Mouse (Mus musculus) adrenal gland (tissue): ENCODE data around the gene Rgs6.

Source experiments
- intact Hi-C: fragments of 180-260 bp; cut with DNase I; formaldehyde crosslinking; loops from one replicate; pipeline ENCODE4 v1.15.1; 2025

Gene Rgs6

GRCm38 (mm10) chr12:83163721-83164120 lies 575.6 kb downstream of the Rgs6 start:
- intact Hi-C loops = no loop called here

DNA sequence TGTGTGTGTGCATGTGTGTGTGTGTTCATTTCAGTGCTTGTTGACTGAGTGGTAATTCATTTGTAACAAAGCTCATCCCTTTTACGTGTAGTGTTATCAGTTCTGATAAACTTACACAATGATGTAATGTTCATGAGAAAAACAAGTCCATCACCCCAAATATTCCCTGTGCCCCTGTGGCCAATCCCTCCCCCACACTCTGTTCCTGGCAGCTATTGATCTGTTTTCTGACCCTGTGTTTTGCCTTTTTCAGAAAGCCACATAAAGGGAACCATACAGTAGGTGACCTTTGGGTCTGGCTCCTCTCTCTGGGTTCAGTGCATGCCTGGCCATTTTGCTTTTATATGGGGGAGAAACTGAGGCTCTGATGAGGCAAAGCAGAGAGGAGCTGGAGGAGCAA lies 577.0 kb downstream of the Rgs6 start:
- intact Hi-C loops = no loop called here

DNA sequence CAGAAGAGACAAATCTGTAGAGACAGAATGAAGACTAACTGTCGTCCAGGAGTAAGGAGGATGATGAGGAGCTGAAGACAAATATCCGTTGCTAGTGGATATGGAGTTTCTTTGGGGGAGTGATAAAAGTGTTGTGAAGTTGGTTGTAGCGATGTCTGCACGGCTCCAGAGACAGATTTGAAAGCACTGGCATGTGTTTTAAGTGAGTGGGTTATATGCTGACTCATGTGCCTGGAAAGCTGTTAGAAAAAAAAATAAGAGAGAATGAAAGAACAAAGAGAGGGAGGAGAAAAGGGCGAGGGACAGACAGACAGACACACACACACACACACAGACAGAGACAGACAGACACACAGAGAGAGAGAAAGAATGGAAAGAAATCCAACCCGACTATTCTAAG lies 580.2 kb downstream of the Rgs6 start:
- intact Hi-C loops = no loop called here

- intact Hi-C loops = no loop called here
Observed at GRCm38 (mm10) chr12:83169495-83170209, 581.6 kb downstream of the Rgs6 start.

- intact Hi-C loops = no loop called here
Observed at GRCm38 (mm10) chr12:83178770-83179169, 590.7 kb downstream of the Rgs6 start.

- intact Hi-C loops = no loop called here
Observed at GRCm38 (mm10) chr12:83179860-83180259, 591.8 kb downstream of the Rgs6 start.

DNA sequence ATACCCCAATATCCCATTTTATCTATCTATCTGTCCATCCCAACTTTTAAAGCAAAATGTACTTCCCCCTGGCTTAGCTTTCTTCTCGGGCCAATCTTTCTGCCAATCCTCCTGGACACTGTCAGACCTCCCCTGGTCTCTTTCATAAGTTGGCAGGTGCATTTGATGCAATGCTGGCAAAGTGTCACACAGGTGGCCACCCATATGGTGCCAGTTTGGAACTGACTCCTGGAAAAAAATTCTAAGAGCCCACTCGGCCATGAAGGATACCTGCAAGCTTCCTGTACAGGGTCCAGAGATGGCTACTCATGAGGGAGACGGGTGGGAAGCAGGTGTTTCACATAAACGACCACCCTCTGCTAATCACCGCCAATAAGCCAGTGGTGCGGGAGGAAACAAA lies 592.5 kb downstream of the Rgs6 start:
- intact Hi-C loops = no loop called here

GRCm38 (mm10) chr12:83201674-83202073 lies 613.6 kb downstream of the Rgs6 start:
- intact Hi-C loops = no loop called here

- intact Hi-C loops = no loop called here
Observed at GRCm38 (mm10) chr12:83204361-83204760, 616.3 kb downstream of the Rgs6 start.

DNA sequence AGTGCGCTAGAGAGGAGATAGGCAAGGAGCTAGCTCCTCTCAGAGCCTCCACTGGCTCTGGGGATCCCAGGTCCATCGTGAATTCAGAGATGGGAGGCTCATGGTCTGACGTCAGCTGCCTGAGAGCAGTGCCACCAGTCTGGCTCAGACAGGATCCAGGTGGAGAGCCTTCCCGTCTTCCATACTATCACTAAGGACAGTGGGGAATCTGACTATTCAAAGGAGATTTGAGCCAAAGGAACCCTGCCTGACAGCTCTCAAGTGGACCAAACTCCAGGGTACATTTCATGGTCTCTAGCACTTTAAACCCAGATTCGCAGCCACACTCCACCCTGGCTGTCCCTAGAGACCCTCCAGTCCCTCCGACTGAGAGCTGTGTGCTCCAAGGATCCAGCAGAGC lies 618.8 kb downstream of the Rgs6 start:
- intact Hi-C loops = no loop called here

DNA sequence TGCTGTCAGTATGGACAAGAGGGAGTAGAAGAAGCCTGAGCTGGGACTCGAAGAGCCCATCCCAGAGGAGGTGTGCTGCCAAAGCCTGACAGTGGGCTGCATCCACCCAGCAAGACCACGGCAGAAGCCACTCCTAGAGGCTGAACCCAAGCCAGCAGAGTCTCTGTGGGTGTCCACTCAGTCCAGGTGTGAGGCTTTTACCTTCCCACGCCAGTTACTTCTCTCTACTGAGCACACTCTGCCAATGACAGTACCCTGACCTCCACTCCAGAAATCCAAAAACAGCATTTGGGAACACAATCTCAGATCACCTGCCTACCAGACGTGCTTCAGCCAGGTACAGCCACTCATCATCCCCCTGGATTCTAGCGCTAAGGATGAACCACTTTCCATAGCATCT lies 619.4 kb downstream of the Rgs6 start:
- intact Hi-C loops = no loop called here

DNA sequence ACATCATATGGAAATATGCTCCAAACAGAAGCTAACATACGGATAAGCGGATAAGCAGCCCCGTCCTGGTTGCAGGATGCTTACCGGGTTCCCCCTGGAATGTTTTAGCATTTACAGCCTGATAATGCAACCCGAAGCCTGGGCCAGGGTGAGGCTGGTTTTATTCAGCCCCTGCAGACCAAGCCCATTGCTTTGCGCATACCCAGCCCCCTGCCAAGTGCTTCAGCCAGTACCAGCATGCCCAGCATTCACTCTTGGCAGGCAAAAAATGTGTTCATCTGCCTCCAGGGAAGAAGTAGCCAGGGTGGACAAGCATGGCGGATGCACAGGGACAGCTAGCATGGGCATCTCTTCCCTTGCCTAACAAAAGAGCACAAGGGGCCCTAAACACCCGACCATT lies 619.9 kb downstream of the Rgs6 start:
- intact Hi-C loops = no loop called here

DNA sequence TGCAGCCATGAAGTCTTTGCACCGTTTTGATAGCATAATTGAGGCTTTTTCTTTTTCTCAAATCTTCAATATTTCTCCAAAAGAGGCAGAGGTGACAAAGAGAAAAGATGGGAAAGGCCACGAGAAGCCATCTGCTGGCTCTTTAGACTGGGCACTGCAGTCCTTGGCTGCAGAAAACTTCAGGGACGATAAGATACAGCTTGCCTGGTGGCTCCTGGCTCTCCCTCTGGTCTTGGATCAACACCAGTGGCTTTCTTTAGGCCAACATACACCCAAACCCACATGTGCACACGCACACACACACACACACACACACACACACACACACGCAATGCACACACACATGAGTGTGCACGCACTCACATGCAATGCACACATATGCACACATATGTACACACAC lies 620.7 kb downstream of the Rgs6 start:
- intact Hi-C loops = no loop called here

DNA sequence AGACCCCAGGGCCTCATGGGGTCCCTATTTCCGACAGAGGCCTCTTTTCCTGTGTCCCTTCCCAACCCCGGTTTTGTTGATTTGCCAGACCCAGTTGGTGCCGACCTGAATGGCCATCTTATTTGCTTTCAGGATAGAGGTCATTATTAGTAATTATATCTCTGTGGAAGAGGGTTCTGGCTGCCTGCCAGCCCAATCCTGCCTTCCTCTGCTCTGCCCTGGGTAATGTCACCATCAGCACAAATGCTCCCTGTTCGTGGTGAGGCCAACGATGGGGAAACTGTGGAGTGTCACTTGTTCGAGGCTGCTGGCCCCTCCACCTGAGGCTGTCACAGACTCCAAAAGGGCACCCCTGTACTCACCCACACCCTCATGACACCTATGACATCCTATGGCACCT lies 621.4 kb downstream of the Rgs6 start:
- intact Hi-C loops = no loop called here

DNA sequence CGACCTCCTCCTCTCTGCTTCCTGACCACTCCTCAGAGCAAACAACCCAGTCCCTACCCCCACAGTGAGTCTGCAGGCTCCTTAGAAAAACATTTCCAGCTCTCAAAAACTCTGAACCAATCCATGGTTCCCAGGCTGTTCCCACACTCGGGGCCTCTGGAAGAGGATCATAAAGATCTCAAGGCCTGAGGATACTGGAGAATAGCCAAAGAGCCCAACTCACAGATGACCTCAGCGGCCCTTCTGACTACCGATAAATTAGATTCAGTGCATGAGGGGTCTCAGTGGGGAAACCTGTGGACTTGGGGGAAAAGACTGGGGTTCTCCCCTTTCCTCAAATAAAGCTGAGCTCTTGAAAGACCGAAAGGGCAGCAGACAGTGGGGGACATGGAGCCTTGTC lies 622.2 kb downstream of the Rgs6 start:
- intact Hi-C loops = no loop called here

DNA sequence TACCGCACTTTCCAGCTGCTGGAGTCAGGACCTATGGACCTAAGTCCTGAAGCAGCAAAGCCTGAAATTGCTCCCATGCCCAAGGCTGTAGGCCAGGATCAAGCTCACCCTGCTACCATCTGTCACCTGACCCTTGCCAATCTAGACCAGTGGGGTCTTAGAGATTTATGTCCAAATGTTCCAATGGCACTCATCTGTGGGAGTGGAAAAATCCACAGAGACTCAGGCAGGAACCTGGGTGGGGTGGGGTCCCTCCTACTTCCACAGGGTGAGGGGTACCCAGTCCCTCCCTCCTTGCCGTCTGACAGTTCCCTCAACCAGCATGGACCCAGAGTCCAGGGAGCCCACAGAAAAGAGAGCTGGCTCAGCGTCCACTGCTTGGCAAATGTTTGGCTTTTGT lies 622.6 kb downstream of the Rgs6 start:
- intact Hi-C loops = no loop called here

DNA sequence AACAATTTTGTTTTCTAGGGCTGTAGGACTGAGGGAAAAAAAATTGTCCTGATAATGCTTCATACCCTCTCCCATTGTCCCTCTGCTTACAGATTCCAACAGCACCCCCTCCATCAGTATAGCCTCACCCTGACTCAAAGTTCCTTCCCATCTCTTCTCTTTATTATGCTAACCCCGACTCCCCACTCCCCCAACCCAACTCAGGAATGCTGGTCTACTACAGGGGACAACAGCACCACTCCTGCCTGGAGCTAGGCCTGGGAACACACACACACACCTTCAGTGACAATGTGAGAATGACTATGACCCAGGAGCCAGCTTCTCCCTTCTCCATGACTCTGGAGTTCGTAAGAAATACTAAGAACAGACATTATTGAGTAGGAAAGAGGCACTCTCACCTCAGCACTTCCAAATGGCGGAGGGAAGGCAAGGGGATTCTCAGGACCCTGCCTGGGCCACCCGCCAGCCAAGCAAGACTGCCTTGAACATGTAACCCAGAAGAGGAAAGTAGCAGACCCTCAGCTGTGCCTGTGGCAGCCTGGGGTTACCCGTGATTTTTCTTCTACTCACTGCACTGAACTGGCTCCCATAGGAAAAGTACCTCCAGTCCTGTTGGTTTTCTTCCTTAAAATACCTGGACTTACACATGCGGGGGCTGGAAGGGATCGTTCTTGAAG lies 623.2 kb downstream of the Rgs6 start:
- intact Hi-C loops = no loop called here
